Comparison of ENCODE assay signal across 7 mouse cellular contexts in genomic region chr8:73354201-73354881, GRCm38 (mm10). TPM values are rescaled to one million over a fixed set of nuclear protein-coding genes. Genes with fewer than 3 reads are reported as not detected.
DNase-seq lines count a peak whose midpoint lies in the region; ATAC-seq and TF ChIP-seq lines count a peak whose summit lies in the region.

No protein-coding gene starts in this region.

- WGBS in bone marrow, adult 2 months, result under 1% methylated on average over 25 of the region's 25 CpGs
- under 1% methylated on average over 25 of the region's 25 CpGs for WGBS in embryonic facial prominence, embryonic 10.5 days
- WGBS in heart, adult 2 months, result 1% methylated on average over 25 of the region's 25 CpGs
- WGBS in kidney, adult 2 months, result under 1% methylated on average over 23 of the region's 25 CpGs
- WGBS in limb, embryonic 13.5 days, result under 1% methylated on average over 25 of the region's 25 CpGs
- under 1% methylated on average over 25 of the region's 25 CpGs for WGBS in midbrain, embryonic 13.5 days
- WGBS in stomach, embryonic 14.5 days, result under 1% methylated on average over 25 of the region's 25 CpGs

- H3K79me2 ChIP-seq in heart, adult 2 months (replicated peaks; ENCODE audit: control insufficient read depth, insufficient read depth, low read length), result peaks cover 1% of the 10 kb centered on the region; the same call in 1 of the 2 replicates

- peak overlapping the region; percentile 64 for H3K9ac ChIP-seq in heart, adult 2 months (ENCODE audit: low read depth, low read length)
- peak overlapping the region; percentile 66 for H3K9ac ChIP-seq in limb, embryonic 13.5 days
- peak overlapping the region; percentile 66 for H3K9ac ChIP-seq in midbrain, embryonic 13.5 days (replicated peaks)
- H3K9ac ChIP-seq in stomach, embryonic 14.5 days (replicated peaks; ENCODE audit: low read depth, low read length), result peak overlapping the region; percentile 25; the same call in 1 of the 2 replicates

- intact Hi-C loops in heart, adult 2 months (cut with DNase I), result loop anchor here (2.0 to 5.0 kb wide), 2 partner anchors 42 to 122 kb away; no protein-coding TSS in a partner anchor

- H3K4me2 ChIP-seq in limb, embryonic 13.5 days (replicated peaks), result peak overlapping the region; percentile 79
- H3K4me2 ChIP-seq in midbrain, embryonic 13.5 days (replicated peaks), result peak overlapping the region; percentile 87
- peak overlapping the region; percentile 76 for H3K4me2 ChIP-seq in stomach, embryonic 14.5 days (replicated peaks; ENCODE audit: low read depth, low read length)

- H3K4me1 ChIP-seq in bone marrow, adult 2 months (ENCODE audit: control insufficient read depth, insufficient read depth, low read length), result peaks cover 1% of the 10 kb centered on the region; the same call in 1 of the 2 replicates
- H3K4me1 ChIP-seq in embryonic facial prominence, embryonic 10.5 days, result peaks cover 32% of the 10 kb centered on the region
- H3K4me1 ChIP-seq in heart, adult 2 months (ENCODE audit: control insufficient read depth, insufficient read depth, low read length), result peaks cover 6% of the 10 kb centered on the region
- peaks cover 4% of the 10 kb centered on the region; the same call in 1 of the 2 replicates for H3K4me1 ChIP-seq in kidney, adult 2 months (ENCODE audit: control insufficient read depth, insufficient read depth, low read length)
- H3K4me1 ChIP-seq in limb, embryonic 13.5 days, result peaks cover 28% of the 10 kb centered on the region
- H3K4me1 ChIP-seq in midbrain, embryonic 13.5 days (replicated peaks), result peaks cover 42% of the 10 kb centered on the region
- H3K4me1 ChIP-seq in stomach, embryonic 14.5 days (ENCODE audit: control insufficient read depth, insufficient read depth, low read length), result peaks cover 11% of the 10 kb centered on the region

- no peak overlapping the region for H3K27ac ChIP-seq in bone marrow, adult 2 months (ENCODE audit: control insufficient read depth, insufficient read depth, low read depth, low read length, poor library complexity)
- H3K27ac ChIP-seq in embryonic facial prominence, embryonic 10.5 days (replicated peaks), result peak overlapping the region; percentile 80
- H3K27ac ChIP-seq in heart, adult 2 months, result peak overlapping the region; percentile 83
- H3K27ac ChIP-seq in kidney, adult 2 months (ENCODE audit: insufficient read depth, low read depth, low read length), result peak overlapping the region; percentile 50; the same call in 1 of the 2 replicates
- no peak overlapping the region; the same call in 1 of the 2 replicates for H3K27ac ChIP-seq in limb, embryonic 13.5 days
- peak overlapping the region; percentile 85 for H3K27ac ChIP-seq in midbrain, embryonic 13.5 days
- H3K27ac ChIP-seq in stomach, embryonic 14.5 days (ENCODE audit: low read length), result peak overlapping the region; percentile 45

- H3K27me3 ChIP-seq in embryonic facial prominence, embryonic 10.5 days (replicated peaks; ENCODE audit: low read depth, poor library complexity, severe bottlenecking), result no peaks in the 10 kb centered on the region
- H3K27me3 ChIP-seq in heart, adult 2 months (ENCODE audit: control insufficient read depth, insufficient read depth, low read length), result no peaks in the 10 kb centered on the region
- H3K27me3 ChIP-seq in kidney, adult 2 months (replicated peaks; ENCODE audit: control insufficient read depth, insufficient read depth, low read length), result no peaks in the 10 kb centered on the region
- no peaks in the 10 kb centered on the region for H3K27me3 ChIP-seq in limb, embryonic 13.5 days
- H3K27me3 ChIP-seq in midbrain, embryonic 13.5 days, result no peaks in the 10 kb centered on the region
- H3K27me3 ChIP-seq in stomach, embryonic 14.5 days (ENCODE audit: control insufficient read depth, insufficient read depth, low read length), result no peaks in the 10 kb centered on the region

- H3K9me3 ChIP-seq in embryonic facial prominence, embryonic 10.5 days, result no peaks in the 10 kb centered on the region
- H3K9me3 ChIP-seq in limb, embryonic 13.5 days, result no peaks in the 10 kb centered on the region
- no peaks in the 10 kb centered on the region for H3K9me3 ChIP-seq in midbrain, embryonic 13.5 days
- no peaks in the 10 kb centered on the region for H3K9me3 ChIP-seq in stomach, embryonic 14.5 days (ENCODE audit: control insufficient read depth, low read depth, low read length)

- H3K4me3 ChIP-seq in bone marrow, adult 2 months (replicated peaks; ENCODE audit: control insufficient read depth, low read depth, low read length), result peak overlapping the region; percentile 52
- peak overlapping the region; percentile 89 for H3K4me3 ChIP-seq in embryonic facial prominence, embryonic 10.5 days
- H3K4me3 ChIP-seq in heart, adult 2 months, result peak overlapping the region; percentile 99
- H3K4me3 ChIP-seq in kidney, adult 2 months (ENCODE audit: insufficient read depth, low read depth, low read length), result peak overlapping the region; percentile 64
- H3K4me3 ChIP-seq in limb, embryonic 13.5 days, result peak overlapping the region; percentile 92
- H3K4me3 ChIP-seq in midbrain, embryonic 13.5 days (replicated peaks), result peak overlapping the region; percentile 85
- H3K4me3 ChIP-seq in stomach, embryonic 14.5 days (ENCODE audit: low read depth, low read length), result peak overlapping the region; percentile 74

- no peak for TF ChIP-seq POLR2A in bone marrow, adult 2 months (IDR thresholded peaks at IDR 0.05; ENCODE audit: borderline replicate concordance, control insufficient read depth, low read depth, low read length)
- TF ChIP-seq POLR2A in heart, adult 2 months (IDR thresholded peaks at IDR 0.05; ENCODE audit: insufficient read depth, low read depth, low read length), result no peak
- no peak for TF ChIP-seq POLR2A in kidney, adult 2 months (IDR thresholded peaks at IDR 0.05; ENCODE audit: low read depth, low read length)

- TF ChIP-seq EP300 in heart, adult 2 months (IDR thresholded peaks at IDR 0.05; ENCODE audit: insufficient read depth, low read depth, low read length), result no peak

- no peaks in the 10 kb centered on the region for H3K36me3 ChIP-seq in embryonic facial prominence, embryonic 10.5 days (replicated peaks)
- H3K36me3 ChIP-seq in heart, adult 2 months (ENCODE audit: control insufficient read depth, insufficient read depth, low read length), result peaks cover 8% of the 10 kb centered on the region
- no peaks in the 10 kb centered on the region for H3K36me3 ChIP-seq in kidney, adult 2 months (ENCODE audit: control insufficient read depth, insufficient read depth, low read length)
- H3K36me3 ChIP-seq in limb, embryonic 13.5 days, result no peaks in the 10 kb centered on the region
- H3K36me3 ChIP-seq in midbrain, embryonic 13.5 days, result no peaks in the 10 kb centered on the region
- H3K36me3 ChIP-seq in stomach, embryonic 14.5 days (ENCODE audit: control insufficient read depth, insufficient read depth, low read length), result no peaks in the 10 kb centered on the region

- no peak for TF ChIP-seq CTCF in bone marrow, adult 2 months (IDR thresholded peaks at IDR 0.05; ENCODE audit: control insufficient read depth, insufficient read depth, low read length)
- 0 out of 2 replicates have a peak, but pooled peaks have one; percentile 5 for TF ChIP-seq CTCF in heart, adult 2 months (IDR thresholded peaks at IDR 0.05)
- TF ChIP-seq CTCF in kidney, adult 2 months (conservative IDR thresholded peaks at IDR 0.05; ENCODE audit: insufficient read depth, insufficient read length, low read depth, low read length), result no peak

- ATAC-seq in limb, embryonic 13.5 days (ENCODE audit: low FRiP score, low read depth), result no peak
- ATAC-seq in midbrain, embryonic 13.5 days, result peak; percentile 41
- peak; percentile 8; the same call in 1 of the 2 replicates for ATAC-seq in stomach, embryonic 14.5 days (ENCODE audit: insufficient number of reproducible peaks, insufficient read depth, low FRiP score, low read depth)

- peak; percentile 76 for DNase-seq in embryonic facial prominence, embryonic 10.5 days (ENCODE audit: low spot score)
- peak; percentile 64 to 73 for DNase-seq in heart, adult 2 months
- DNase-seq in kidney, adult 2 months, result peak; percentile 51

RNA-seq across cellular contexts. Expression of gene Large1, which starts 1.0 kb away (rescaled TPM):
- polyA plus RNA-seq in bone marrow, adult 2 months (2011; ENCODE audit: insufficient read depth, insufficient read length, low replicate concordance, missing spikeins), result 0.63 and 2.1 TPM in 2 replicates
- polyA plus RNA-seq in embryonic facial prominence, embryonic 10.5 days (2016; fragmentation: Nextera tagmentation; extraction: Ambion mirVana), result 5.1 and 5.4 TPM in 2 replicates
- 10 to 100 TPM; 36.0 to 42.0 TPM for total RNA-seq in heart, adult 2 months (2021)
- polyA plus RNA-seq in heart, adult 2 months (2012; rRNA removed), result 20.7 and 39.1 TPM in 2 replicates
- 8.3 and 9.1 TPM in 2 replicates for polyA plus RNA-seq in kidney, adult 2 months (2012; rRNA removed)
- polyA plus RNA-seq in limb, embryonic 13.5 days (2015; fragmentation: Nextera tagmentation; extraction: Ambion mirVana), result 10.5 and 11.3 TPM in 2 replicates
- 9.9 and 11.9 TPM in 2 replicates for polyA plus RNA-seq in midbrain, embryonic 13.5 days (2015; fragmentation: Nextera tagmentation; extraction: Ambion mirVana)
- 13.4 and 15.0 TPM in 2 replicates for polyA plus RNA-seq in stomach, embryonic 14.5 days (2014; fragmentation: Nextera tagmentation; extraction: Ambion mirVana)

Comparison
In these comparisons a context has a peak if more than half of its experiments do, and no peak if none do; other contexts are left out.
1. H3K27ac ChIP-seq: peak in embryonic facial prominence, embryonic 10.5 days (single experiment), heart, adult 2 months (single experiment), kidney, adult 2 months (single experiment), midbrain, embryonic 13.5 days (single experiment) and stomach, embryonic 14.5 days (single experiment); none in bone marrow, adult 2 months (single experiment) and limb, embryonic 13.5 days (single experiment).
2. Peak in every context shown above with its lines, with median percentiles within 50 percentile points of each other: H3K4me3 ChIP-seq, DNase-seq, H3K9ac ChIP-seq and H3K4me2 ChIP-seq.